Mouse (Mus musculus) testis, adult 2 months (tissue): ENCODE measurements around the gene Cfap65. TPM values are rescaled to one million over a fixed set of nuclear protein-coding genes. Genes with fewer than 3 reads are reported as not detected.

Source experiments
- H3K27ac ChIP-seq: fragments of 200-500 bp; 2 replicates; pipeline ENCODE4 v1.5.1; 2012; ENCODE audit warnings: low read depth, low read length; ENCODE audit not compliant: control insufficient read depth, insufficient read depth
- H3K27me3 ChIP-seq: fragments of 200-500 bp; 2 replicates; pipeline ENCODE4 v1.6.1; 2012; ENCODE audit warnings: mild to moderate bottlenecking, low read length, moderate library complexity; ENCODE audit not compliant: control insufficient read depth, insufficient read depth
- H3K36me3 ChIP-seq: fragments of 200-500 bp; 2 replicates; pipeline ENCODE4 v1.6.1; 2012; ENCODE audit warnings: mild to moderate bottlenecking, low read length; ENCODE audit not compliant: control insufficient read depth, insufficient read depth
- H3K4me1 ChIP-seq: fragments of 200-500 bp; 2 replicates; pipeline ENCODE4 v1.6.1; 2012; ENCODE audit warnings: low read length; ENCODE audit not compliant: control insufficient read depth, insufficient read depth
- H3K4me3 ChIP-seq: fragments of 200-500 bp; 2 replicates; pipeline ENCODE4 v1.5.1; 2012; ENCODE audit warnings: low read depth, mild to moderate bottlenecking, low read length, moderate library complexity, mixed read lengths; ENCODE audit not compliant: control insufficient read depth
- CTCF ChIP-seq: fragments of 200-500 bp; IDR thresholded peaks from 2 replicates; pipeline ENCODE4 v1.5.1; 2012; ENCODE audit warnings: low read depth, mild to moderate bottlenecking, inconsistent platforms, low read length, moderate library complexity; ENCODE audit not compliant: control insufficient read depth, insufficient read depth, insufficient replicate concordance
- POLR2A ChIP-seq: fragments of 200-500 bp; IDR thresholded peaks from 2 replicates; pipeline ENCODE4 v1.6.1; 2012; ENCODE audit warnings: low read depth, mild to moderate bottlenecking, inconsistent platforms, low read length, moderate library complexity; ENCODE audit not compliant: control insufficient read depth
- polyA plus RNA-seq: library from polyadenylated mRNA; depleted of rRNA; stranded (reverse); fragments of >200 nt; gene quantifications from 2 replicates; pipeline ENCODE4 v1.2.3, GENCODE M21; 2012

The Cfap65 gene
- polyA plus RNA-seq, 1 experiment: 212 TPM

DNA sequence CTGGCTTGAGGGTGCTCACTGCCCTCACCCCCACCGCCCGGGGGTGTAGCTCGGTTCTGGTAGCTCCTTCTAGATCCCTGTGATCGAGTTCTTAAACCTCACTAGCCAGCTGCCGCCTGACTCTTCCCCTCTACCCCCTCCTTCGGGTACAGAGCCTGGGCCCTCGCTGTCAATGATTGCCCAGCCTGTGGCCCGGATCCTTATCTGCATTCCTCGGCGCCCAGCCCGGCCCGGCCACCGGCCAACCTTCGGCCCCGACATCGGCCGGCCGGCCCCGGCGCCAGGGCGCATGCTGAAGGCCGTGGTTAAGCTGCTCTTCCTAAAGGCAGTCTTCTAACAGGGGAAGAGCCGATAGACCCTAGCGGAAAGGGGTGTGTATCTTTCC is 14.3 kb upstream of the Cfap65 start:
- no peaks in the 10 kb centered on the region for H3K36me3 ChIP-seq
- H3K4me3 ChIP-seq: peak overlapping the region; percentile 46
- H3K27me3 ChIP-seq: peaks cover 12% of the 10 kb centered on the region
- H3K4me1 ChIP-seq: peaks cover 39% of the 10 kb centered on the region
- TF ChIP-seq POLR2A (no peak), CTCF (no peak)
- no peak overlapping the region for H3K27ac ChIP-seq

DNA sequence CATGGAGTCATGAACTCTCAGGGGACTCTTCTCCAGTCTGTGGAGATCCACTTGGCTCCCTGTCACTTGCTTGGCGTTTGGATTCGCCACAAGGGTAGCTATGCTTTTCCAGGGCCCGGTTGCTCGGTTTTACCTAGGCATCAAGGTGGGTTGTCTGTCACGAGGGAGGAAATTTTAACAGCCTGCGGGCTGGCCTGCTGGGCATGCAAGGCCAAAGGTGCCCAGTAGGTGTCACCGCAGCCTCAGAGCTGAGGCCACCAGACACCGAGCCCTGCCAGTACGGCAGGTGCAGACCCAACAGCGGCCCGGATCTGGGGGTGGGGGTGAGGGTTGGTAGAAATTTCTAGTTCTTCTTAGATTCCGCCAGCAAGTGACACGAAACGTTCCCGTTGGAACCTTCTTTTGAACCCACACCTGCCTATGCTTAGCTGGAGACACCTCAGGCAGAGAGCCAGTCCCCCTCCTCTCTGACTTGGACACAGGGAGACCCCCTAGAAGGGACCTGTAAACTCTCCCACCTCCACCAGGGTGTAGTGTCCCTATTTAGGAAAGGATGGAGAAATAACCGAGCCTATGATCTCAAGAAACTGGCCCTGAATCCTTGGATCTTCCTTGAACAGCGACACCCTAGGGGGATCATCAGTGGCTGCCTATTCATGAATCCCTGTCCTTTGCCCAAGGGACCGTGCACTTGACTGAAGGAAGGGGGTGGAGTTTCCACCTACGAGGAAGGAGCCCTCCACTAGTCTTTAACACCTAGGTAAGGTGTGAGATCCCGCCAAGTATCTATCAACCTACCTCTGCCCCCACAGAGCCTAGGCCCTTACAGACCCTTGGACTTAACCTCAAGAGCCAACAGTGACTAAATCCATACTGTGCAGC is 13.6 kb upstream of the Cfap65 start:
- TF ChIP-seq POLR2A (no peak), CTCF (peak; percentile 74; the same call in 1 of the 2 replicates)
- H3K4me1 ChIP-seq: peaks cover 39% of the 10 kb centered on the region
- peak overlapping the region; percentile 20; the same call in 1 of the 2 replicates for H3K4me3 ChIP-seq
- H3K27me3 ChIP-seq: peaks cover 12% of the 10 kb centered on the region
- H3K36me3 ChIP-seq: no peaks in the 10 kb centered on the region
- H3K27ac ChIP-seq: no peak overlapping the region

DNA sequence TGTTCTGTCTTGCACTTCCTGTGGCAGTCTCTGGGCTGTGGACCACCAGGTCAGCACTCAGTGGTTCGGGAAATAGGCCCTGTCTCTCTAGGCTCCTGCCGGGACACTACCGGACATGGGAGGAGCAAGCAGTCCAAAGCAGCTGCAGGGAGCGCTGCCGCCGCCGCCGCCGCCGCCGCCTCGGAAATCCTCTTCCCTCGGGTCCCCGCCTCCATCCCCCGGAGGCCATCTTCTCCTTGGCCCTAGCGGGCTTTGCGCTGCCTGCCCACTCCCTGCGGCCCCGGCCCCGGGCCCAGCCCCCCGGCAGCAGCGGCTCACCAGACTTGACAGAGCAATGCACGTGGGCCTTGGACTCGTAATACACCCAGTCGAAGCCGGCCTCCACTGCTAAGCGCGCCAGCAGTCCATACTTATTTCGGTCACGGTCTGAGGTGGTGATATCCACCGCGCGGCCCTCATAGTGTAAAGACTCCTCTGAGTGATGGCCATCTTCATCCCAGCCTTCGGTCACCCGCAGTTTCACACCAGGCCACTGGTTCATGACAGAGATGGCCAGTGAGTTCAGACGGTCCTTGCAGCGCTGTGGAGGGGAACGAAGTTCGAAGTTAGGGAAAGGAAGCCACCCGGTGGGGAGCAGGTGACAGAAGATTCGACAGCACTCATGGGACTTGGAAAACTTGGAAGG is 12.7 kb upstream of the Cfap65 start:
- peaks cover 12% of the 10 kb centered on the region for H3K27me3 ChIP-seq
- no peaks in the 10 kb centered on the region for H3K36me3 ChIP-seq
- TF ChIP-seq CTCF (no peak), POLR2A (no peak)
- H3K4me3 ChIP-seq: no peak overlapping the region; the same call in 1 of the 2 replicates
- H3K4me1 ChIP-seq: peaks cover 39% of the 10 kb centered on the region
- H3K27ac ChIP-seq: no peak overlapping the region

DNA sequence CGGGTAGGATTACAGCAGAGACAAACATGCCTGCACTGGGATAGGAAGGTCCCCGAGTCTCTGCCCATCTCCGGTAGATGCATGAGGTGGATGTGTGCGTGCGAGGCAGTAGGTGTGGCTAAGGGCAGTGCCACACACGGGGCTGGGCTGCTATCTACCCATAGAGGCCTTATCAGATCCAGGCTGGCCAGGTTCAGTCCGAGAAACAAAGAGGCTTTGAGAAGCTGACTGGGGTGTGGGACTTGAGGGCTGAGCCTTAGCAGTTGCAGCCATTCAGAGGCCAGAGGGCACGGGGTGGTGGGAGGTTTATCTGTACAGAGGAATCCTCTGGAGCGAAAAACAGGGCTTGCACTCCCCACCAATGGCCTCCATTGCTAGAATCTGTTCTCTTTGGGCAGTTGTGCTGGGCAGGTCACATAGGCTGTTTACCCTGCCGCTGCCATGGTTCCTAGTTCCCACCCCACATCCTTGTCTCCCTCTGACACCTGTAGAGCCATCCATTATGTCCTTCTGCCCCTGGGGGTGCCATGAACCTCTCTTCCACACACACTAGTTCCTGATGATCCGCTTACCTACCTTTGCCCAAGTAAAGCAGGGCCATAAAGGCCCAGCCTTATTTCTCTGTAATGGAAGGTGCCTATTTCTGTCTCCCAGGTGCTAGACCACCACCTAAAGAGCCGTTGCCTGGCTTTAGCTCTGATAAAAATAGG is 6.4 kb upstream of the Cfap65 start:
- Histone ChIP-seq H3K27ac (no peak overlapping the region), H3K27me3 (no peaks in the 10 kb centered on the region), H3K4me1 (no peaks in the 10 kb centered on the region; the same call in 1 of the 2 replicates), H3K36me3 (no peaks in the 10 kb centered on the region), H3K4me3 (no peak overlapping the region)
- TF ChIP-seq POLR2A (no peak), CTCF (no peak)

DNA sequence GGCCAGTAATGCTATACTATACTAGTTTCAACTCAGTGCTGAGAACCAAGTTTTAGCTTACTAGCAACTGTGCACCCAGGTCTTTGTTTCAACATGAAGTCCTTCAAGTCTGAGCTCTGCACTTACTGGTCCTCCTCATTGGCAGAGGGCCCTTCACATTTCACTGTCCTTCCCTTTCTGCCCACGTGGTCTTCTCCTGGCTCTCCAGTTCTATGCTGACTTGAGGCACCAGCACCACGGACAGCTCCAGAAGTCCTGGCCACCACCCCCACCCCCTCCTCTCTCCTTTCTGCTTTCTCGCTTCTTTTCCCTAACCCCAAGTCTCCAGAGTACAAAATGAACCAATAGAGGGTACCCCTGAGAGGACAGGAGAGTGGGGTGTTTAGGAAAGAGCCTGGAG is 4.4 kb upstream of the Cfap65 start:
- H3K27me3 ChIP-seq: no peaks in the 10 kb centered on the region
- no peak for TF ChIP-seq POLR2A
- TF ChIP-seq CTCF: no peak
- no peaks in the 10 kb centered on the region for H3K36me3 ChIP-seq
- H3K4me1 ChIP-seq: peaks cover 2% of the 10 kb centered on the region
- no peak overlapping the region for H3K4me3 ChIP-seq
- no peak overlapping the region for H3K27ac ChIP-seq

DNA sequence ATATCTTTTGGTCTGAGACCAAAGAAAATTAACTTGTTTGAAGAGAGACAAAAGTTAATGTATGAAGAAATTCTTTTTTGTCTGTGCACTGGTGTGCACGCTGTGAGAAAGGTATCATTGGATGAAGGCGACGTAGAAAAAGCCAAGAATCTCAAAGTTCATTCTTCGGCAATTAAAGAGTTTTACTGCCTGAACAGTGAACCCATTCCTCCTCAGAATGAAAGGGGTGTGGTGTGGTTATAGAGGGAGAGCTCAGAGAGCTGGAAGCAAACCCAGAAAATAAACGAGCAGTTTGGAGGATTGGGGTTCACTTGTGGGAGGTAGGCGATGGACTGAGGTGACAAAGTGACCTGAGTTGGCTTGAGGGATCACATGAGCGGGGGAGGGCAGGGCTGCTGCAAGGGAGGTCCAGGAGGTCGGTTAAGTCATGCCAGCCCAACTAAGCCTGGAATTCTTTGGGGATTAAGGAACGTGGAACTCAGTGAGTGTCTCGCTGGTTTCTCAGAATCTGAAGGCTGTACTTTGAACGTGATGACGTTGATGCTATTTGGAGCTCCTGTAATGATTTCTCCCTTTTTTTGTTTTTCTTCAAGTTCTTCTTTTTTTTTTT is 927 bp upstream of the Cfap65 start:
- Histone ChIP-seq H3K4me1 (peaks cover 2% of the 10 kb centered on the region), H3K27me3 (no peaks in the 10 kb centered on the region), H3K27ac (no peak overlapping the region), H3K4me3 (peak overlapping the region; percentile 78), H3K36me3 (no peaks in the 10 kb centered on the region; the same call in 1 of the 2 replicates)
- TF ChIP-seq CTCF (no peak), POLR2A (no peak)
